Mouse (Mus musculus) bone marrow macrophage, adult 2 months (primary cell): ENCODE results near the gene Ccdc6.

Experiments
- CTCF ChIP-seq: IDR thresholded peaks from 2 replicates; pipeline ENCODE4 v1.5.1; 2012; ENCODE audit warnings: low read depth, mild to moderate bottlenecking, low read length, moderate library complexity
- POLR2A ChIP-seq: IDR thresholded peaks from 2 replicates; pipeline ENCODE4 v1.6.1; 2012; ENCODE audit warnings: mild to moderate bottlenecking, low read depth, low read length, borderline replicate concordance

DNA sequence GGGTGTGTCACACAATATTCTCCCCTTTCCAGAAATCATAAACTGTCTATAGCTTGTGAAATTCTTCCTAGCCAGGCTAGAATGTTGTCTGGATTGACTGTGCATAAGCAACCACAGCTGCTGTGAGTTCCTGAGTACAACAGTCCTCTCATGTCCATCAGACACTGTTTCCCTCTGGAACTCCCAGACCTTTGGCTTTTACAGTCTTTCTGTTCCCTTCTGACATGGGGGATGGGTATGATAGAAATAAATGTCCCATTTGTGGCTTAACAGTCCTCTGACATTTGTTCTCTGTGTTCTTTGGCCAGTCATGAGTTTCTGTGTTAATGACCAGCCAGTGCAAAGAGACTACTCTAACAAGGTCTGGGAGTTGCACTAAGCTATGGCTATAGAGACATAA, 129.7 kb downstream of the Ccdc6 start:
- TF ChIP-seq CTCF (no peak), POLR2A (no peak)
